Mouse (Mus musculus) layer of hippocampus, adult 2 months (tissue): ENCODE data around the gene Map2k5. TPM values are rescaled to one million over a fixed set of nuclear protein-coding genes. Genes with fewer than 3 reads are reported as not detected.

Source experiments
- DNase-seq, 2 experiments: peaks; one replicate each; pipeline ENCODE4 v3.0.0; 2022; ENCODE audit warnings: low spot score in 2 of 2
- H3K27ac ChIP-seq: fragments of 200-600 bp; 2 replicates; pipeline ENCODE4 v1.8.1; 2022
- H3K4me3 ChIP-seq: fragments of 200-600 bp; 2 replicates; pipeline ENCODE4 v1.8.1; 2022; ENCODE audit warnings: mild to moderate bottlenecking
- CTCF ChIP-seq: fragments of 200-600 bp; conservative IDR thresholded peaks from 2 replicates; pipeline ENCODE4 v1.8.1; 2022; ENCODE audit warnings: antibody characterized with exemption, mild to moderate bottlenecking, moderate library complexity
- total RNA-seq, 2 experiments: library from RNA; stranded (reverse); gene quantifications; 2 replicates each; pipeline ENCODE4 v1.2.3; 2021

The Map2k5 gene
- total RNA-seq, 2 experiments from 2014 or later: 33.2 to 36.1 TPM

DNA sequence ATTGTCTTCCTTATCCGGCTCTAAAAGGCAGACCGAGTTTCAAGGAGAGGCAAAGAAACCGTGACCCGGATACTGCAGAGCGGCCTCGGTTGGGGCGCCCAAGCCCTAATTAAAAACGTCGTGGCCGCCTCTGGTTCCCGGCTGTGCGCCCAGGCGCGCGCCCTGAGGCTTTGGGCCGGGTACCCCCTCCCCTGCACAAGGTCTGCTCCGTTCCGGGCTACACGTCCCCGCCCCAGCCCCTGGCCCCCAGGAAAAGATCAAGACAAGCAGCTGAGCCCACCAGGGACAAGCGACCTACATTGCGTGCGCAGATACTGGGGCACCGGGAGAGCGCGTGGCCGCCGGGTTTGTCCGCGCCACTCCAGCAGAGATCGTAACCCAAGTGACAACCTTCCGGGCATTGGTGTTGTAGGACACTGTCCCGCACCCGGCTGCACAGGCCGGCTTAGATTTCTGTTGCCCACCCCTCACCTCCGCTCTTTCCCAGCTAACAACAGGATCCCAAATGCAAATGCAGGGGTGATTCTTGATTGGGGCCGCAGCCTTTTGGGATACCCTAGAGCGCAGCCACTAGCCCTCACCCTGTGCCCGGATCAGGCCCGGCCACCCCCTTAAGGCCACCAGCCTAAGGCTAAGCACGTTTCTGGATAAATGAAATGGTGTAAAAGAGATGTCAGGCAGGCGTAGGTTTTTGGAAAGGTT is 235.2 kb downstream of the Map2k5 start:
- DNase-seq: no peak
- Histone ChIP-seq H3K27ac (no peak overlapping the region), H3K4me3 (no peak overlapping the region)
- TF ChIP-seq CTCF: no peak

- TF ChIP-seq CTCF: no peak
- H3K4me3 ChIP-seq: no peak overlapping the region
- no peak for DNase-seq
- no peak overlapping the region for H3K27ac ChIP-seq
Observed at GRCm38 (mm10) chr9:63141641-63142334, 235.9 kb downstream of the Map2k5 start.

DNA sequence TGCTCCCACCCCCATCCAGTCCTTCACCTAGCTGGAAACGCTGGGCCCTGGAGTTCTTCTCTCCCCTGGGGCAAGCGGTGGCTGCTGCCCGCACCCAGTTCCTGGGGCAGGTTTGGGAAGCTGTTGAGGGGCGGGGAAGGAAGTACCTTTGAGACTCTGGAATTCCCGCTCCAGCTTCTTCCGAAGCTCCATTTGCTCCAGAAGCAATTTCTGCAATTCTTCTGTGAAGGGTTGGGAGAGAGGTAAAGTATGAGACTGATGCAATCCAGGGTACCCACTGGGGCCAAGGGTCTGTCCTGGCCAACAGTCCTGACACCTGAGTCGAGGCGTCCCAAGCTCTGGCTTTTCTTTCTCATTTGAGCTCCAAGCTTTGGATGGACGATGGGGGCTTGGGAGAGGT is 237.5 kb downstream of the Map2k5 start:
- no peak for DNase-seq
- Histone ChIP-seq H3K4me3 (no peak overlapping the region), H3K27ac (no peak overlapping the region)
- TF ChIP-seq CTCF: no peak

DNA sequence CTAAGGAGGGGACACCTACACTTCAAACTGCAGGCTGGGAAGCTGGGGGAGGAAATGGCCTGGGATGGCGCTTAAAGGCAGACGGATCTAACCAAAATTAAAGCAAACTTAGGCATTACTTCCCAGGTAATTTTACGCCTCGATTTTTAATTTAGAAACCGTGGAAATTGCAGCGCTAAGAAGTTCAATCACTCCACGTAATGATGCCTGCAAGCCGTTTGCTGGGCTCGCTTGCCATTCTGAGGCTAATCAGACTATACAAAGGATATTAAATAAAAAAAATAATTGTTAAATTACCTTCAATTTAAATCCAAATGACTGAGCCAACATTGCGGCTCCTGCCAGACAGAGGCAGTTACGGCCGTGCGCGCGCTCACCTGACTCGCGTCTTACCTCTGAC is 238.0 kb downstream of the Map2k5 start:
- no peak overlapping the region for H3K27ac ChIP-seq
- no peak overlapping the region for H3K4me3 ChIP-seq
- no peak for TF ChIP-seq CTCF
- DNase-seq: no peak

- Histone ChIP-seq H3K27ac (no peak overlapping the region), H3K4me3 (no peak overlapping the region)
- no peak for DNase-seq
- no peak for TF ChIP-seq CTCF
Observed at GRCm38 (mm10) chr9:63138481-63138967, 239.2 kb downstream of the Map2k5 start.

DNA sequence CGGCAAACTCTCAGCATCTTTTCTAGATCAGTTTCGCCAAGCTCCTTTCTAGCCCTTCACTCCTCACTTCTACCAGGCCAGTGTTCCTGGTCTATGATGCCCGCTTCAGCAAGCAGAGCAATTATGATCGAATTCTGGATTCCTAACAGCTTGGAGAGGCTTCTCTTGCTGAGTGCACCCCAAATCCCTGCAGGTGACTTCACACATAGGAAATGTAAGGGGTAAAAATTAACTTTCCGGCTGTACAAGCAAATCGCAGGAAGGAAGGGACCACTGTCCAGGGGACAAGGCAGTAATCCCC is 240.1 kb downstream of the Map2k5 start:
- no peak for TF ChIP-seq CTCF
- Histone ChIP-seq H3K27ac (no peak overlapping the region), H3K4me3 (no peak overlapping the region)
- no peak for DNase-seq

DNA sequence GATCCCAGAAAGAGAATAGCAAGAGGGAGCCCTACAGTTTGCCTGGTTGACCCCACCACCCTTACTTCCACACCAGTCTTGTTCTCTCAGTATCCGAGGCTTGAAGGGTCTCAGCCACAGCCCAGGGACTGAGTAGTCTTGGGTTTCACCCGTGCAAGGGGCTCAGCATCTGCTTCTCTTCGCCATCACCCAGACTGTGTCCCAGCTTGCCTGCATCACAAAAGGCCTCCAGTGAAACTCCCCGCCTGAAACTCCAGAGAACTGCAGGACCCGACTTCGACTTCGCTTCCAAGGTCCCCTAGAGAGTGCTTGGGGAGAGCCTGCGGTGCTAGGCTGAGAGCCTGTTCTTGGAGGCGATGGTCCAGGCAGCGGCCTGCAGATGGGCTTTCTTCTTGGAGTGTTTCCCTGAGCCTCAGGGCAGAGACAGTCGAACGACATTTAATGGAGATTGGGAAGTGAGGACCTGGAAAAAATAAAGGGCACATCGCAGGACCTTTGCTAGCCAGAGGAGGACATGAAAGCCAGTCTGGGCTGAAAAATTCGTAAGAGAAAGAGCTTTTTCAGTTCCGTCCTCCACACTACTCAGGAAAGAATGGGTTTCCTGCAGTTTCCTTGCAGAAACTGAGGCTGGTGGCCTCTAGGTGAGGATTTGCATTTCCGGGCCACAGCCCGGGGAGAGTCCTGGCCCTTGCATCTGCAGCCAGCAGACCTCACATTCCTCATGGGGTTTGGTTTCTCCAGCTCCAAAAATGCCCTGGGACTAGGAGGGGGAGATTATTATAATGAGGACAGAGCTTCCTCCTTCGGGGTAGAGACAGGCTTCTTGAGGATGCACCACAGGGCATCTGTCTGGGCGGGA is 240.7 kb downstream of the Map2k5 start:
- Histone ChIP-seq H3K27ac (no peak overlapping the region), H3K4me3 (no peak overlapping the region)
- no peak for DNase-seq
- TF ChIP-seq CTCF: no peak

DNA sequence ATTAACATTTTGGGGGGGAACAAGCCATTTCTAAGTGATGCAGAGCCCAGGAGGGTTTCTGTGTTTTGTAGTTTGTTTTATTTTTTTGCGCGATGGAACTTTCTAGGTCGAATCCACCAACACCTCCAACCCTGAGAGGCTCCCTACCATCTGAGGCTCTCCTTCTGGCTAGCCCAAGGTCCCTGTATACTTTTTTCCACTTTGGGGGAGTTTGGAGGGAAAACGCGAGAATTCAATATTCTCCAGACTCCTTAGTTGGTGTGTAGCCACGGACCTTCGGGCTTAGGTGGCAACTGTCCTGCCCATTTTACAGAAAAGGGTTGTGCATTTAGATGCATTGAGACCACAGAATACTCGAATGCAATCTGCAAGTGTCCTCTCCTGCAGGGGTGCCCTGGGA is 241.5 kb downstream of the Map2k5 start:
- DNase-seq: no peak
- no peak; the same call in 1 of the 2 replicates for TF ChIP-seq CTCF

GRCm38 (mm10) chr9:63135801-63136200 is 241.9 kb downstream of the Map2k5 start:
- DNase-seq: peak; percentile 46 to 65
- H3K27ac ChIP-seq: no peak overlapping the region
- TF ChIP-seq CTCF: peak; percentile 95
- H3K4me3 ChIP-seq: peak overlapping the region; percentile 45

More for the DNA sequence above, 241.5 kb downstream of the Map2k5 start:
- Histone ChIP-seq H3K4me3 (no peak overlapping the region), H3K27ac (no peak overlapping the region)

GRCm38 (mm10) chr9:63135356-63135755 is 242.3 kb downstream of the Map2k5 start:
- peak overlapping the region; percentile 45 for H3K4me3 ChIP-seq
- TF ChIP-seq CTCF: no peak
- DNase-seq: no peak
- H3K27ac ChIP-seq: no peak overlapping the region

- TF ChIP-seq CTCF: no peak
- H3K4me3 ChIP-seq: peak overlapping the region; percentile 65
- no peak for DNase-seq
Observed at GRCm38 (mm10) chr9:63133659-63134058, 244.0 kb downstream of the Map2k5 start.

GRCm38 (mm10) chr9:63132673-63133601 is 244.8 kb downstream of the Map2k5 start:
- peak; percentile 93 to 94 for DNase-seq
- TF ChIP-seq CTCF: no peak
- Histone ChIP-seq H3K27ac (peak overlapping the region; percentile 98), H3K4me3 (peak overlapping the region; percentile 65)

More at GRCm38 (mm10) chr9:63133659-63134058, 244.0 kb downstream of the Map2k5 start:
- H3K27ac ChIP-seq: no peak overlapping the region
